In genomic region chr1:127319768-127320167, GRCm38 (mm10) we compare ENCODE assay signal across 27 mouse cellular contexts.
A peak's percentile ranks its signal among the peaks of the same experiment; 100 is the strongest.
DNase-seq lines count a peak whose midpoint lies in the region; ATAC-seq and TF ChIP-seq lines count a peak whose summit lies in the region.
"Had no signal": no experiment of that assay in that cellular context is flagged by ENCODE, and none has a peak within 500 bp of the region (broad histone marks: within the 10 kb centered on the region; RNA-seq: fewer than 3 reads in every experiment).

No protein-coding gene starts in this region.

- no peaks in the 10 kb centered on the region for H3K27me3 ChIP-seq in heart, embryonic 15.5 days
- no peaks in the 10 kb centered on the region for H3K27me3 ChIP-seq in heart, adult 2 months (ENCODE audit: control insufficient read depth, insufficient read depth, low read length)
- no peaks in the 10 kb centered on the region for H3K27me3 ChIP-seq in midbrain, embryonic 11.5 days (ENCODE audit: control insufficient read depth, insufficient read depth, low read length)
- H3K27me3 ChIP-seq in midbrain, embryonic 16.5 days (ENCODE audit: control insufficient read depth, insufficient read depth, low read depth, low read length), result no peaks in the 10 kb centered on the region
- H3K27me3 ChIP-seq: CH12.LX; embryonic facial prominence, embryonic 12.5 days; forebrain, embryonic 12.5 days; limb, embryonic 12.5 days; liver, embryonic 12.5 days; megakaryocyte, embryonic 14.5 days; midbrain, embryonic 15.5 days; Patski had no signal

- no peaks in the 10 kb centered on the region for H3K9me3 ChIP-seq in heart, embryonic 15.5 days (replicated peaks)
- H3K9me3 ChIP-seq in midbrain, embryonic 11.5 days (ENCODE audit: control insufficient read depth, low read length), result no peaks in the 10 kb centered on the region
- no peaks in the 10 kb centered on the region for H3K9me3 ChIP-seq in midbrain, embryonic 16.5 days (replicated peaks; ENCODE audit: control insufficient read depth, low read length, poor library complexity, severe bottlenecking)
- H3K9me3 ChIP-seq: embryonic facial prominence, embryonic 12.5 days; forebrain, embryonic 12.5 days; limb, embryonic 12.5 days; liver, embryonic 12.5 days; midbrain, embryonic 15.5 days had no signal

- 0 out of 2 replicates have a peak, but pooled peaks cover 10% of the 10 kb centered on the region for H3K36me3 ChIP-seq in heart, embryonic 15.5 days
- peaks cover 3% of the 10 kb centered on the region; the same call in 1 of the 2 replicates for H3K36me3 ChIP-seq in heart, adult 2 months (ENCODE audit: control insufficient read depth, insufficient read depth, low read length)
- H3K36me3 ChIP-seq in midbrain, embryonic 11.5 days (ENCODE audit: control insufficient read depth, insufficient read depth, low read length), result 0 out of 2 replicates have a peak, but pooled peaks cover 3% of the 10 kb centered on the region
- no peaks in the 10 kb centered on the region for H3K36me3 ChIP-seq in midbrain, embryonic 16.5 days (ENCODE audit: control insufficient read depth, insufficient read depth, low read length)
- H3K36me3 ChIP-seq: G1E; liver, embryonic 12.5 days; midbrain, embryonic 15.5 days had no signal

- intact Hi-C loops in heart, adult 2 months (cut with DNase I), result no loop called here

- peaks cover 3% of the 10 kb centered on the region; the same call in 1 of the 2 replicates for H3K79me2 ChIP-seq in heart, adult 2 months (replicated peaks; ENCODE audit: control insufficient read depth, insufficient read depth, low read length)

- TF ChIP-seq EP300 in heart, adult 2 months (IDR thresholded peaks at IDR 0.05; ENCODE audit: insufficient read depth, low read depth, low read length), result no peak

- H3K9ac ChIP-seq in heart, embryonic 15.5 days, result 0 out of 2 replicates have a peak overlapping the region, but pooled peaks have one; percentile 8
- no peak overlapping the region for H3K9ac ChIP-seq in heart, adult 2 months (ENCODE audit: low read depth, low read length)
- H3K9ac ChIP-seq in midbrain, embryonic 11.5 days (ENCODE audit: low read length), result no peak overlapping the region
- no peak overlapping the region for H3K9ac ChIP-seq in midbrain, embryonic 16.5 days (ENCODE audit: low read depth, low read length)
- H3K9ac ChIP-seq: embryonic facial prominence, embryonic 12.5 days; forebrain, embryonic 12.5 days; hindbrain, embryonic 14.5 days; limb, embryonic 12.5 days; liver, embryonic 12.5 days; midbrain, embryonic 15.5 days had no signal

- peaks cover 32% of the 10 kb centered on the region for H3K4me1 ChIP-seq in heart, embryonic 15.5 days (replicated peaks)
- H3K4me1 ChIP-seq in heart, adult 2 months (ENCODE audit: control insufficient read depth, insufficient read depth, low read length), result peaks cover 9% of the 10 kb centered on the region
- H3K4me1 ChIP-seq in midbrain, embryonic 11.5 days (ENCODE audit: control insufficient read depth, insufficient read depth, low read length), result no peaks in the 10 kb centered on the region
- H3K4me1 ChIP-seq in midbrain, embryonic 16.5 days (ENCODE audit: control insufficient read depth, insufficient read depth, low read length), result peaks cover 3% of the 10 kb centered on the region; the same call in 1 of the 2 replicates

- no peak for TF ChIP-seq CTCF in heart, adult 2 months (IDR thresholded peaks at IDR 0.05)

- no peak for ATAC-seq in heart, embryonic 15.5 days (replicated peaks; ENCODE audit: insufficient number of reproducible peaks, insufficient read depth, low FRiP score, low read depth)
- ATAC-seq in midbrain, embryonic 11.5 days (ENCODE audit: low FRiP score), result no peak
- ATAC-seq in midbrain, embryonic 16.5 days, result no peak
- ATAC-seq in megakaryocyte-erythroid progenitor cell, adult 5-6 weeks (replicated peaks; ENCODE audit: low FRiP score, low TSS enrichment, poor library complexity, severe bottlenecking), result peak; percentile 34
- ATAC-seq: inflammation-experienced regulatory T-cells, adult 6 months; liver, embryonic 12.5 days; midbrain, embryonic 15.5 days; Patski had no signal

- H3K4me2 ChIP-seq in heart, embryonic 15.5 days, result no peak overlapping the region
- no peak overlapping the region for H3K4me2 ChIP-seq in midbrain, embryonic 11.5 days
- no peak overlapping the region for H3K4me2 ChIP-seq in midbrain, embryonic 16.5 days (ENCODE audit: low read length)
- H3K4me2 ChIP-seq: embryonic facial prominence, embryonic 12.5 days; forebrain, embryonic 12.5 days; hindbrain, embryonic 14.5 days; limb, embryonic 12.5 days; liver, embryonic 12.5 days; midbrain, embryonic 15.5 days had no signal

- H3K27ac ChIP-seq in heart, embryonic 15.5 days, result 0 out of 2 replicates have a peak overlapping the region, but pooled peaks have one; percentile 19
- no peak overlapping the region for H3K27ac ChIP-seq in heart, adult 2 months
- no peak overlapping the region for H3K27ac ChIP-seq in midbrain, embryonic 11.5 days (ENCODE audit: low read depth, low read length)
- H3K27ac ChIP-seq in midbrain, embryonic 16.5 days (ENCODE audit: low read length), result no peak overlapping the region
- H3K27ac ChIP-seq: embryonic facial prominence, embryonic 12.5 days; forebrain, embryonic 12.5 days; gastrocnemius, adult 2 months; hindbrain, embryonic 14.5 days; limb, embryonic 12.5 days; liver, embryonic 12.5 days; midbrain, embryonic 15.5 days had no signal

- TF ChIP-seq POLR2A in heart, adult 2 months (IDR thresholded peaks at IDR 0.05; ENCODE audit: insufficient read depth, low read depth, low read length), result no peak

- H3K4me3 ChIP-seq in heart, embryonic 15.5 days, result no peak overlapping the region
- H3K4me3 ChIP-seq in heart, adult 2 months, result no peak overlapping the region
- H3K4me3 ChIP-seq in midbrain, embryonic 11.5 days (ENCODE audit: low read depth, low read length), result no peak overlapping the region
- H3K4me3 ChIP-seq in midbrain, embryonic 16.5 days (ENCODE audit: low read depth, low read length), result no peak overlapping the region
- H3K4me3 ChIP-seq: embryonic facial prominence, embryonic 12.5 days; forebrain, embryonic 12.5 days; gastrocnemius, adult 2 months; limb, embryonic 12.5 days; liver, embryonic 12.5 days; megakaryocyte, embryonic 14.5 days; midbrain, embryonic 15.5 days had no signal

- no peak for DNase-seq in heart, adult 2 months
- DNase-seq in midbrain, embryonic 11.5 days (ENCODE audit: low spot score, missing footprints), result peak; percentile 45
- peak; percentile 65 for DNase-seq in testis, postnatal 10 days (ENCODE audit: low spot score)
- no peak for DNase-seq in spleen, postnatal 36 days (ENCODE audit: low spot score in 2 of 2)
- DNase-seq: adrenal gland, adult 2 months; B cell, adult 2 months; cerebellum, adult 11-12 months; cerebellum, postnatal 10 days; gastrocnemius, adult 2 months; kidney, postnatal 10 days; lung, adult 2 months; lung, postnatal 14 days; thymus, postnatal 4 days had no signal

- WGBS in heart, embryonic 15.5 days, result 44% methylated on average over 6 of the region's 6 CpGs
- WGBS in heart, adult 2 months, result 69% methylated on average over 6 of the region's 6 CpGs
- 82% methylated on average over 6 of the region's 6 CpGs for WGBS in midbrain, embryonic 11.5 days
- 86% methylated on average over 6 of the region's 6 CpGs for WGBS in midbrain, embryonic 16.5 days

Comparison
In these comparisons a context has a peak if more than half of its experiments do, and no peak if none do; other contexts are left out.
1. DNase-seq: peak in midbrain, embryonic 11.5 days (single experiment) and testis, postnatal 10 days (single experiment); none in heart, adult 2 months (0 of 2) and spleen, postnatal 36 days (0 of 2).